Mouse (Mus musculus) myocyte (in vitro differentiated cells): ENCODE results near the gene Acss2. TPM values are rescaled to one million over a fixed set of nuclear protein-coding genes. Genes with fewer than 3 reads are reported as not detected.
"Not testable (repeated sequence)": the region's sequence is repeated elsewhere in the genome, so short reads cannot be mapped to it uniquely, and the experiment has no call there.

Source experiments
- H3K27me3 ChIP-seq: one replicate; pipeline ENCODE4 v1.6.1; 2011; ENCODE audit not compliant: control insufficient read depth, insufficient read depth, insufficient read length
- H3K36me3 ChIP-seq: one replicate; pipeline ENCODE4 v1.6.1; 2011; ENCODE audit not compliant: control insufficient read depth, insufficient read depth
- H3K4me2 ChIP-seq: one replicate; pipeline ENCODE4 v1.6.1; 2011; ENCODE audit warnings: low read depth, control low read depth
- H3K4me3 ChIP-seq: one replicate; pipeline ENCODE4 v1.5.1; 2011; ENCODE audit warnings: mild to moderate bottlenecking, control low read depth, moderate library complexity
- H3K79me2 ChIP-seq: one replicate; pipeline ENCODE4 v1.6.1; 2011; ENCODE audit not compliant: control insufficient read depth, insufficient read depth
- H3ac ChIP-seq: one replicate; pipeline ENCODE4 v1.6.1; 2011; ENCODE audit not compliant: control insufficient read depth, insufficient read length
- CEBPB ChIP-seq: IDR thresholded peaks from 2 replicates; pipeline ENCODE4 v1.6.1; 2011; ENCODE audit warnings: mild to moderate bottlenecking, moderate library complexity; ENCODE audit not compliant: poor library complexity, insufficient read depth, severe bottlenecking
- E2F4 ChIP-seq: IDR thresholded peaks from one replicate; pipeline ENCODE4 v1.6.1; 2011; ENCODE audit warnings: mild to moderate bottlenecking, control low read depth, moderate library complexity; ENCODE audit not compliant: insufficient read depth
- MAX ChIP-seq: IDR thresholded peaks from one replicate; pipeline ENCODE4 v1.6.1; 2011; ENCODE audit warnings: low read depth, mild to moderate bottlenecking, control low read depth
- MYOD1 ChIP-seq, 3 experiments: IDR thresholded peaks; one replicate each; pipeline ENCODE4 v1.6.1; 2011; ENCODE audit warnings: control low read depth in 2 of 3, low read depth in 2 of 3, mild to moderate bottlenecking in 2 of 3, moderate library complexity in 1 of 3; ENCODE audit not compliant: insufficient read length in 2 of 3, control insufficient read depth in 1 of 3
- MYOG ChIP-seq, 3 experiments: IDR thresholded peaks; one replicate each; pipeline ENCODE4 v1.6.1; 2011; ENCODE audit warnings: control low read depth in 2 of 3, low read depth in 2 of 3, mild to moderate bottlenecking in 2 of 3; ENCODE audit not compliant: insufficient read length in 2 of 3, control insufficient read depth in 1 of 3, insufficient read depth in 1 of 3
- POLR2A ChIP-seq: IDR thresholded peaks from one replicate; pipeline ENCODE4 v1.6.1; 2011; ENCODE audit warnings: low read depth, mild to moderate bottlenecking, control low read depth, moderate library complexity; ENCODE audit not compliant: insufficient read length
- POLR2AphosphoS2 ChIP-seq: IDR thresholded peaks from one replicate; pipeline ENCODE4 v1.6.1; 2011; ENCODE audit warnings: low read depth, control low read depth; ENCODE audit not compliant: insufficient read length
- REST ChIP-seq: IDR thresholded peaks from one replicate; pipeline ENCODE4 v1.6.1; 2011; ENCODE audit warnings: mild to moderate bottlenecking, control low read depth, moderate library complexity; ENCODE audit not compliant: insufficient read depth, insufficient read length
- SRF ChIP-seq: IDR thresholded peaks from one replicate; pipeline ENCODE4 v1.6.1; 2011; ENCODE audit warnings: low read depth; ENCODE audit not compliant: control insufficient read depth, insufficient read length
- TCF12 ChIP-seq: IDR thresholded peaks from one replicate; pipeline ENCODE4 v1.6.1; 2011; ENCODE audit warnings: mild to moderate bottlenecking, control low read depth; ENCODE audit not compliant: poor library complexity, insufficient read depth, severe bottlenecking
- TCF3 ChIP-seq: IDR thresholded peaks from one replicate; pipeline ENCODE4 v1.6.1; 2011; ENCODE audit warnings: low read depth, control low read depth; ENCODE audit not compliant: insufficient read length
- USF1 ChIP-seq: IDR thresholded peaks from one replicate; pipeline ENCODE4 v1.6.1; 2011; ENCODE audit warnings: low read depth, mild to moderate bottlenecking, control low read depth, moderate library complexity
- polyA plus RNA-seq: library from polyadenylated mRNA; unstranded; fragments of >200 nt; fragmentation: generic; extraction: Trizol; gene quantifications from one replicate; pipeline ENCODE4 v1.2.1, GENCODE M21; 2012; ENCODE audit warnings: missing spikeins

Gene Acss2
- polyA plus RNA-seq, 1 experiment = 25.8 TPM

- no peak overlapping the region for H3ac ChIP-seq
- H3K36me3 ChIP-seq = no peaks in the 10 kb centered on the region
- peak in 1 of 3 experiments; percentile 27 for TF ChIP-seq MYOD1 (IDR thresholded peaks at IDR 0.05; ENCODE audit: control insufficient read depth in 1 of 3, insufficient read length in 2 of 3, low read depth in 2 of 3)
- no peak for TF ChIP-seq MAX
- peak in 1 of 3 experiments; percentile 31 for TF ChIP-seq MYOG (IDR thresholded peaks at IDR 0.05; ENCODE audit: control insufficient read depth in 1 of 3, insufficient read depth in 1 of 3, insufficient read length in 2 of 3, low read depth in 2 of 3)
- no peak for TF ChIP-seq TCF12
- TF ChIP-seq E2F4 = no peak
- no peak for TF ChIP-seq TCF3
- no peak for TF ChIP-seq REST
- H3K4me3 ChIP-seq = no peak overlapping the region
- H3K79me2 ChIP-seq = no peaks in the 10 kb centered on the region
- H3K4me2 ChIP-seq = peak overlapping the region; percentile 24
- peaks cover 4% of the 10 kb centered on the region for H3K27me3 ChIP-seq
These were observed 87.0 kb downstream of the Acss2 start for GRCm38 (mm10) chr2:155604560-155605235.

GRCm38 (mm10) chr2:155605236-155605589, 87.5 kb downstream of the Acss2 start:
- H3K4me3 ChIP-seq, H3K36me3 ChIP-seq, H3K79me2 ChIP-seq, H3ac ChIP-seq, H3K27me3 ChIP-seq: not testable (repeated sequence)
- peak overlapping the region; percentile 73 for H3K4me2 ChIP-seq

- TF ChIP-seq POLR2AphosphoS2 = no peak
- no peak for TF ChIP-seq E2F4
- TF ChIP-seq CEBPB = no peak
- no peak for TF ChIP-seq REST
- TF ChIP-seq MAX = no peak
- TF ChIP-seq POLR2A = no peak
- no peak for TF ChIP-seq USF1
- peak; percentile 92 for TF ChIP-seq TCF12
- peak; percentile 92 for TF ChIP-seq TCF3
- peak; percentile 90 to 100 (median 99) for TF ChIP-seq MYOD1 (IDR thresholded peaks at IDR 0.05; ENCODE audit: control insufficient read depth in 1 of 3, insufficient read length in 2 of 3, low read depth in 2 of 3)
- TF ChIP-seq SRF = no peak
- peak; percentile 90 to 99 (median 98) for TF ChIP-seq MYOG (IDR thresholded peaks at IDR 0.05; ENCODE audit: control insufficient read depth in 1 of 3, insufficient read depth in 1 of 3, insufficient read length in 2 of 3, low read depth in 2 of 3)
- no peaks in the 10 kb centered on the region for H3K79me2 ChIP-seq
- H3K4me3 ChIP-seq = peak overlapping the region; percentile 7
- H3K36me3 ChIP-seq = no peaks in the 10 kb centered on the region
- H3K27me3 ChIP-seq = peaks cover 4% of the 10 kb centered on the region
- no peak overlapping the region for H3ac ChIP-seq
- peak overlapping the region; percentile 73 for H3K4me2 ChIP-seq
These were observed 88.6 kb downstream of the Acss2 start for GRCm38 (mm10) chr2:155606360-155606759.

- Histone ChIP-seq H3ac (no peak within 1 kb of the TSS), H3K4me2 (peak within 1 kb of the TSS; percentile 84), H3K79me2 (no peaks in the 10 kb centered on the region), H3K27me3 (peaks cover 4% of the 10 kb centered on the region), H3K4me3 (peak within 1 kb of the TSS; percentile 18), H3K36me3 (no peaks in the 10 kb centered on the region)
- TF ChIP-seq E2F4 = no peak
- TF ChIP-seq MYOG (IDR thresholded peaks at IDR 0.05; ENCODE audit: control insufficient read depth in 1 of 3, insufficient read depth in 1 of 3, insufficient read length in 2 of 3, low read depth in 2 of 3) = peak in 1 of 3 experiments; percentile 18
- TF ChIP-seq POLR2A = no peak
- TF ChIP-seq MYOD1 (IDR thresholded peaks at IDR 0.05; ENCODE audit: control insufficient read depth in 1 of 3, insufficient read length in 2 of 3, low read depth in 2 of 3) = peak in 1 of 3 experiments; percentile 7
These were observed 93.2 kb downstream of the Acss2 start, which contains the start of gene Myh7b for GRCm38 (mm10) chr2:155610978-155611377. TSS of gene Myh7b (plus strand) at chr2:155611212.

GRCm38 (mm10) chr2:155611834-155612550, 94.2 kb downstream of the Acss2 start:
- TF ChIP-seq USF1 (no peak), MAX (no peak), MYOD1 (IDR thresholded peaks at IDR 0.05; ENCODE audit: control insufficient read depth in 1 of 3, insufficient read length in 2 of 3, low read depth in 2 of 3) (peak in 2 of 3 experiments; percentile 62 to 70), POLR2AphosphoS2 (no peak), SRF (no peak)
- peaks cover 4% of the 10 kb centered on the region for H3K27me3 ChIP-seq
- peak overlapping the region; percentile 84 for H3K4me2 ChIP-seq
- H3ac ChIP-seq = no peak overlapping the region
- H3K79me2 ChIP-seq = no peaks in the 10 kb centered on the region
- H3K4me3 ChIP-seq = peak overlapping the region; percentile 18
- H3K36me3 ChIP-seq = no peaks in the 10 kb centered on the region
